22 mouse cellular contexts compared by ENCODE assay signal in the genomic region with DNA sequence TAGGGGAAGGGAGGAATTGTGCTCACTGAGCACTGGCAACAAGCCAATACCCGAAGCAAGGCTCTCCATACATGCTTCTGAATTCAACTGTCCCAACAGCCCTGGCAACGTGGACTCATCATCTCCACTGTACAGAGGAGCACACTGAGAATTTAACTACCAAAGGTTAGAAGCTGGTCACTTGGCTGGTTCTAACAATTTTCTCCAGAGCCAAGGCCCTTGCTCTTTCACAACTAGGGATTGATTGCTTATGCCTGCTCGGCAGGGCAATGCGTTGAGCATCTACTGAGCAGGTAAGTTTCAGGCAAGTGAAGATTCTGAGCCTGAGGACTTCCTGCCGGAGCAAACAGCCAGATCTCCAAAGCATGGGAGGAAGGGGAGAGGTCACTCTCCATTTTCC.
DNase-seq lines count a peak whose midpoint lies in the region; ATAC-seq and TF ChIP-seq lines count a peak whose summit lies in the region.
"Had no signal": no experiment of that assay in that cellular context is flagged by ENCODE, and none has a peak within 500 bp of the region (broad histone marks: within the 10 kb centered on the region; RNA-seq: fewer than 3 reads in every experiment).

No protein-coding gene starts in this region.

- no peak overlapping the region for H3K27ac ChIP-seq in liver, adult 2 months (replicated peaks; ENCODE audit: insufficient read depth, low read depth, low read length)
- no peak overlapping the region for H3K27ac ChIP-seq in liver, embryonic 12.5 days

- no peaks in the 10 kb centered on the region for H3K36me3 ChIP-seq in liver, adult 2 months (ENCODE audit: control insufficient read depth, insufficient read depth, low read length)
- no peaks in the 10 kb centered on the region for H3K36me3 ChIP-seq in liver, embryonic 12.5 days
- H3K36me3 ChIP-seq: G1E had no signal

- no peak for ATAC-seq in liver, embryonic 12.5 days
- ATAC-seq: activated CD4-positive, CD25-positive, alpha-beta regulatory T cell, adult 4 months; CD4-positive, CD25-positive, alpha-beta regulatory T cell, adult 4 months; Patski had no signal

- intact Hi-C loops in heart, postnatal 10 days (cut with DNase I), result no loop called here

- peak; percentile 10 for DNase-seq in heart, adult 11 months
- DNase-seq in heart, postnatal 10 days, result no peak
- DNase-seq in liver, adult 2 months (ENCODE audit: extremely low read depth, low read depth, low spot score), result peak; percentile 72
- peak; percentile 62 for DNase-seq in adipocyte (ENCODE audit: low spot score)
- no peak for DNase-seq in layer of hippocampus, postnatal 10 days (ENCODE audit: low spot score in 2 of 2)
- DNase-seq: adrenal gland, adult 2 months; adrenal gland, adult 8-10 months; adrenal gland, postnatal 10 days; adrenal gland, postnatal 14 days; adrenal gland, postnatal 25 days; adrenal gland, postnatal 36 days; B cell, adult 2 months; cerebellum, adult 11 months; cerebellum, adult 11-12 months; cerebellum, adult 18-20 months; cerebellum, adult 2 months had no signal

- no peak overlapping the region for H3K4me3 ChIP-seq in liver, adult 2 months (ENCODE audit: insufficient read depth, low read depth, low read length)
- H3K4me3 ChIP-seq in liver, embryonic 12.5 days, result no peak overlapping the region

- no peak for TF ChIP-seq CTCF in liver, adult 2 months (IDR thresholded peaks at IDR 0.05; ENCODE audit: low read depth, low read length)

- H3K9ac ChIP-seq in liver, adult 2 months (ENCODE audit: low read depth, low read length), result no peak overlapping the region
- H3K9ac ChIP-seq in liver, embryonic 12.5 days, result no peak overlapping the region

- TF ChIP-seq POLR2A in liver, adult 2 months (IDR thresholded peaks at IDR 0.05; ENCODE audit: extremely low read depth, insufficient read depth, low read length), result no peak

- no peak overlapping the region for H3K4me2 ChIP-seq in liver, embryonic 12.5 days

- H3K4me1 ChIP-seq in liver, adult 2 months (ENCODE audit: control insufficient read depth, insufficient read depth, low read length), result no peaks in the 10 kb centered on the region; the same call in 1 of the 2 replicates
- no peaks in the 10 kb centered on the region for H3K4me1 ChIP-seq in liver, embryonic 12.5 days

- H3K79me2 ChIP-seq in liver, adult 2 months (ENCODE audit: control insufficient read depth, insufficient read depth, low read length), result no peaks in the 10 kb centered on the region

- no peaks in the 10 kb centered on the region for H3K9me3 ChIP-seq in liver, embryonic 12.5 days (replicated peaks)

- no peaks in the 10 kb centered on the region for H3K27me3 ChIP-seq in liver, adult 2 months (ENCODE audit: control insufficient read depth, insufficient read depth, low read length)
- no peaks in the 10 kb centered on the region for H3K27me3 ChIP-seq in liver, embryonic 12.5 days (replicated peaks)
- H3K27me3 ChIP-seq: CH12.LX, Patski had no signal

- 38% methylated on average over 5 of the region's 5 CpGs for WGBS in liver, adult 2 months
- 68% methylated on average over 5 of the region's 5 CpGs for WGBS in liver, embryonic 12.5 days (ENCODE audit: insufficient replicate concordance)

Comparison
In these comparisons a context has a peak if more than half of its experiments do, and no peak if none do; other contexts are left out.
1. DNase-seq: peak in heart, adult 11 months (single experiment), liver, adult 2 months (single experiment) and adipocyte (single experiment); none in heart, postnatal 10 days (0 of 2) and layer of hippocampus, postnatal 10 days (0 of 2).